Mouse (Mus musculus) liver, embryonic 12.5 days (tissue): Measurements from ENCODE around the gene Tac4. TPM values are rescaled to one million over a fixed set of nuclear protein-coding genes. Genes with fewer than 3 reads are reported as not detected.
A peak's percentile ranks its signal among the peaks of the same experiment; 100 is the strongest.

Experiments used
- ATAC-seq: fragments of 200-750 bp; cut with Nextera tagmentation; 2 replicates; pipeline ENCODE4 v1.8.0; 2017; ENCODE audit warnings: moderate number of reproducible peaks, mild to moderate bottlenecking, moderate library complexity
- H3K27ac ChIP-seq: fragments of 300-500 bp; sonication (generic); 2 replicates; pipeline ENCODE4 v1.5.1; 2016; ENCODE audit warnings: mild to moderate bottlenecking
- H3K27me3 ChIP-seq: fragments of 300-500 bp; sonication (generic); replicated peaks from 2 replicates; pipeline ENCODE4 v1.6.1; 2016; ENCODE audit warnings: mild to moderate bottlenecking, moderate library complexity
- H3K36me3 ChIP-seq: fragments of 300-500 bp; sonication (generic); 2 replicates; pipeline ENCODE4 v1.6.1; 2016; ENCODE audit warnings: mild to moderate bottlenecking, moderate library complexity
- H3K4me1 ChIP-seq: fragments of 300-500 bp; sonication (generic); 2 replicates; pipeline ENCODE4 v1.6.1; 2016
- H3K4me2 ChIP-seq: fragments of 300-500 bp; sonication (generic); 2 replicates; pipeline ENCODE4 v1.6.1; 2016; ENCODE audit warnings: mild to moderate bottlenecking, moderate library complexity
- H3K4me3 ChIP-seq: fragments of 300-500 bp; sonication (generic); 2 replicates; pipeline ENCODE4 v1.5.1; 2016; ENCODE audit warnings: mild to moderate bottlenecking, moderate library complexity
- H3K9ac ChIP-seq: fragments of 300-500 bp; sonication (generic); 2 replicates; pipeline ENCODE4 v1.6.1; 2016; ENCODE audit warnings: mild to moderate bottlenecking, moderate library complexity
- H3K9me3 ChIP-seq: fragments of 300-500 bp; sonication (generic); replicated peaks from 2 replicates; pipeline ENCODE4 v1.6.1; 2016; ENCODE audit warnings: mild to moderate bottlenecking, moderate library complexity
- WGBS: fragments of 180-500 bp; shearing (Covaris S2); methylation state at CpG from one replicate; pipeline ENCODE4 v1.1.7; 2016; ENCODE audit not compliant: insufficient replicate concordance; 5-methylcytosine and 5-hydroxymethylcytosine counted together
- polyA plus RNA-seq: library from polyadenylated mRNA; unstranded; fragments of >200 nt; fragmentation: Nextera tagmentation; extraction: Ambion mirVana; gene quantifications from 2 replicates; pipeline ENCODE4 v1.2.1, GENCODE M21; 2016

The Tac4 gene
- 0.10 TPM in 1 of 2 replicates, not detected in the other for polyA plus RNA-seq

DNA sequence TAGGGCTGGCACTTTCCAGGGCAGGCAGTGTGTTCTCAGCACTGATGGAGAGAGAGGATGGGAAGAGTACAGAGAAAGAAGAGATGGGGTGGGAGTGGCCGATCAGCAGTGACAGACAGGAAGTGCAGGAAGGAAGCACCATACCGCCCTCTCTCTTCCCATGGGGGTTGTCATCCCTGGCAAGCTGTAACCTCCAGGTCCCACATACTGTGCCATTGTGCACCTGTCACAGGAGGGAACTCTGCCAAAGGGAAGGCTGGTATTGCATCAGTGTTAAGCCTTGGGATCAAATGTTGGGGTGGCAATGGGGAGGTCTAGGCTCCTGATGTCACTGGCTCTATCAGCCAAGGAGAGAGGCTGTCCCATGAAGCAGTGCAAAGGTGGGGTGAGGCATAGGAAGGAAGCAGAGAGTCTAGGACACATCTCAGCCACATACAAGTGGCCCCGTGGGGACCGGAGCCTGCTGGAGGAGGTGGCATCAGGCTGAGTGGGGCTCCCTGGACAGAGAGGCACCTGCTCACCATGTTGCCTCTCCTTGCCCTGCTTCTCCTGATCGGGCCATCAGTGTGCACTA, at the start of gene Tac4:
TSS of gene Tac4 (plus strand) at position 352 of the 574 bp plus-strand sequence.
- H3K4me2 ChIP-seq, result no peak within 1 kb of the TSS; the same call in 1 of the 2 replicates
- no peak for ATAC-seq
- H3K27ac ChIP-seq, result 0 out of 2 replicates have a peak within 1 kb of the TSS, but pooled peaks have one; percentile 14
- peaks cover 33% of the 10 kb centered on the region for H3K4me1 ChIP-seq
- H3K4me3 ChIP-seq, result no peak within 1 kb of the TSS
- 20% methylated on average over 5 of the region's 5 CpGs for WGBS
- H3K36me3 ChIP-seq, result peaks cover 11% of the 10 kb centered on the region; the same call in 1 of the 2 replicates
- H3K27me3 ChIP-seq, result peaks cover 48% of the 10 kb centered on the region
- no peaks in the 10 kb centered on the region for H3K9me3 ChIP-seq
- no peak within 1 kb of the TSS for H3K9ac ChIP-seq

DNA sequence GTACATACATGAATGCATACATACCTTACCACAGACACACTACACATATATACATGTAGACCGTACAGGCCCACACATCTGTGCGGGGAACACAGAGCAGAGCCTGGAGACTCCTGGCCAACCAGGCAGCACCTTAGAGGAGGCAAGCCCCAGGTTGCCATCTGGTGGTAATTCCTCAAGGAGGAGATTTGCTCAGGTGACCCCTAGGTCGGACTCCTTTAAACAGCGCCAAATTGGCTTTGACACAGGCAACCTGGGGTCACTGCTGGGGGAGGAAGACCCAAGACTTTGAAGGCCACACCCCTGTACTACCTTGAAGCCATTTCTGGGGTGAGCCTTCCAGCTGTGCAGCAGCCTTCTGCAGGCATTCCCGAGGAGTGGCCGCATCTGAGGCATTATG, 47.7 kb upstream of the Tac4 start:
- Histone ChIP-seq H3K36me3 (no peaks in the 10 kb centered on the region), H3K4me2 (no peak overlapping the region), H3K4me3 (no peak overlapping the region), H3K9ac (no peak overlapping the region), H3K27ac (no peak overlapping the region), H3K4me1 (peaks cover 17% of the 10 kb centered on the region; the same call in 1 of the 2 replicates), H3K9me3 (no peaks in the 10 kb centered on the region), H3K27me3 (peaks cover 74% of the 10 kb centered on the region)
- no peak for ATAC-seq
- 37% methylated on average over 6 of the region's 6 CpGs for WGBS

DNA sequence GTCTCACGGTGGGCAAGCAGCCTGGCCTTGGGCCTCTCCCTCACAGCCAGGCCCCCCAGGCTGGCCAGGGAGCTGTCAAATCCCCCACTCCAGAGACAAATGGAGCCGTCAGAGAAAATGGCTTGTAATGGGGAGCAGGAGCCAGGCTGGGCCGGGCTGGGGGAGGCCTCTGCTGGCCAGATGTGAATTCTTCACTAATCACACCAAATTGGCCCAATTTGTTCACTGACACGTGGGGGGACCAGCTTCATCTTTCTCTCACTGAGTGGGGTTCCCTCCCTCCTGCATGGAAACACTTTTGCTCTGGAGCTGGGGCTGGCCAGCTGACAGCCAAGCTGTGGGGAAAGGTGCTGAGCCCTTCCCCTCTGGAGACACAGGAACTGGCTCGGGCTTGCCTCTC, 47.0 kb upstream of the Tac4 start:
- no peak overlapping the region for H3K9ac ChIP-seq
- H3K36me3 ChIP-seq, result no peaks in the 10 kb centered on the region
- H3K4me2 ChIP-seq, result no peak overlapping the region
- H3K27ac ChIP-seq, result no peak overlapping the region
- no peak overlapping the region for H3K4me3 ChIP-seq
- 29% methylated on average over 5 of the region's 5 CpGs for WGBS
- peaks cover 17% of the 10 kb centered on the region; the same call in 1 of the 2 replicates for H3K4me1 ChIP-seq
- H3K27me3 ChIP-seq, result peaks cover 74% of the 10 kb centered on the region
- ATAC-seq, result no peak
- no peaks in the 10 kb centered on the region for H3K9me3 ChIP-seq

DNA sequence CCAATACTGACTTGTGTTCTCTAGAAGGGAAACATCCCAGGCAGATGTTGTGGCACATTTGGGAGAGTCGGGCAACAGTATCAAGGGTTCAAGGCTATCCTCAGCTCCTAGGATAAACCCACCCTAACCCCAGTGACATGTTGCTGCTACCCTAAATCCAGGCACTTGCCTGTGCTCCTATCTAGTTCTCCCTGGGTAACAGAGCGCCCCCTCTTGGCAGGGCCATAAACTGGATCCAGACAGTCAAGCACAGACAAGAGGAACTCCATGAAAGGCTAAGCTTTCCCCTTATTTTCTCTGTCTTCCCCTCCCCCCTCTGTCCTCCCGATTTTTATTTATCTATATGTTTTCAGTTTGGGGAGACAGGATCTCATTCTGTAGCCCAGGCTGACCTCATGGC, 45.1 kb upstream of the Tac4 start:
- peaks cover 6% of the 10 kb centered on the region; the same call in 1 of the 2 replicates for H3K4me1 ChIP-seq
- no peak overlapping the region for H3K4me3 ChIP-seq
- H3K4me2 ChIP-seq, result no peak overlapping the region
- no peak for ATAC-seq
- no peak overlapping the region for H3K9ac ChIP-seq
- H3K27ac ChIP-seq, result no peak overlapping the region
- no peaks in the 10 kb centered on the region for H3K36me3 ChIP-seq
- no peaks in the 10 kb centered on the region for H3K9me3 ChIP-seq
- peaks cover 72% of the 10 kb centered on the region for H3K27me3 ChIP-seq
- WGBS, result 38% methylated on average over 3 of the region's 3 CpGs

DNA sequence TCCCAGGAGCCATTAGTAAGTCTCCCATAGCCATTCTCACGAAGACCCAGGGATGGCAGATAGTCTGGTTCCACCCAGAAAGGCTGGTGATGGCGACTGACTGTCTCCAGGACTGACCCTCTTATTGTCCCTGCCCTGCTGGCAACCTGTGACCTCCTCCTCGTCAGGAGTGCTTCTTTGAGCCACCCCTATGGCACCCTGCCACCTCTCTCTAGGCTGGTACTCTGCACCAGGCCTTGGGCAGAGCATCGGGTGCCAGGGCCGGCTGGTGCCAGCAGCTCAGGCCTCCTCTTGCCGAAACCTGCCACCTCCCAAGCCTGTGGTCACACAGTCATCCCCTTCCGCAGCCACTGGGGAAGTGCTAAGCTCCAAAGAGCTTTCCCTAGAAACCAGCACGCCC, 42.2 kb upstream of the Tac4 start:
- H3K4me2 ChIP-seq, result no peak overlapping the region
- no peaks in the 10 kb centered on the region for H3K36me3 ChIP-seq
- no peak for ATAC-seq
- 53% methylated on average over 8 of the region's 8 CpGs for WGBS
- H3K4me1 ChIP-seq, result peaks cover 13% of the 10 kb centered on the region
- no peak overlapping the region for H3K27ac ChIP-seq
- H3K9me3 ChIP-seq, result no peaks in the 10 kb centered on the region
- no peak overlapping the region for H3K4me3 ChIP-seq
- H3K27me3 ChIP-seq, result peaks cover 83% of the 10 kb centered on the region
- H3K9ac ChIP-seq, result no peak overlapping the region

DNA sequence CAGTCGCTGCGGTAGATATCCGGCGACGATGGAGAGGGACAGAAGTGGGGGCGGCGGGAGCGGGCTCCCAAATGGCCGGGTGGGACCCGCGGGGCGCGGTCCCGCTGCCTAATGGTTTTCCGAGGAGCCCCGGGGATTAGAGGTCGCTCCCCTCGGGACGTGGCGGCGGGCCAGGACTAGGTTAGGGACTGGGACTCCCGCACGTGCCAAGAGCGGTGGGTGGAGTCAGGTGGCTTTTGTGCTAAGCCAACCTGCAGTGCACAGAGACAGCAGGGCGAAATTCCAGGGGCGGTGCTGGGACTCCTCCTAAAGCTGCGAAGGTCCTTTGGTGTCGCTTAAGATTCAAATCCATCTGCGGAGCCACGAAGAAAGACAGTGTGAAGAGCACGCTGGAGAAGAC, 37.9 kb upstream of the Tac4 start:
- Histone ChIP-seq H3K4me3 (peak overlapping the region; percentile 22), H3K27me3 (peaks cover 74% of the 10 kb centered on the region)

DNA sequence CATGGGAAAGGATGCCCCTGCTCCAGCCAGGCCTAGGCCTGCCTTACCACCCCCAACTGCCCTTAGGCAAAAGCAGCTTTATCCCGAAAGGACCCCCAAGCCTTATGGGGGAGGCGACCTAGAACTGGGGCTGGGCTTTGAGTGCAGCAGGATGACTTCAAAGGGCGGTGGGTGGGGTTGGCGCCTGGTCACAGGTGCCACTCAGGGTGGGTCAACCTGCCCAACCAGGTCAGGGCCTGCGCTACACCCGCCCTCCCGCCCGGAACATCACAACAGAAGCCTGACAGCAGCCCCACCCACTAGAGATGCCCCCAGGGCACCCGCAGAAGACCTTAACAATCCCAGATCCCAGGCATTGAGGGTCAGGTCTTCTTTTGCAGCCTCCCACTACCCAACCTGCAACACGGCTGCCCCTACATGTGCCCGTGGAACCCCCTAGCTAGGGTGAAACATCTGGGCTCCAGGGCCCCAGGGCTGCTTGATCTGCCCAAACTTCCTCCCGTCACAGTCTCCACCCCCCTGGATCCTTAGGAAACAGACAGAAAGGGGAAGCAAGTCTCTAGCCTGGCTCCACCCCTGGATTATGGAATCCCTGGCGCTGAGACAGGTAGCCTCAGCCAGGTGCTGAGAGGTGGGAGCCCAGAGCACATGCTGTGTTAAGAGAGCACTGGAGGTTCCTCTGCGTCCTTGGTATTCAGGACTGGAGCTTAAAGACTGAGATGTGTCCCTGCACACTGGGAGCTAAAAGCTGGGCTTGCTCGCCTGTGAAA, 37.0 kb upstream of the Tac4 start:
- ATAC-seq, result no peak
- no peak overlapping the region for H3K9ac ChIP-seq
- H3K4me3 ChIP-seq, result no peak overlapping the region
- peaks cover 66% of the 10 kb centered on the region for H3K27me3 ChIP-seq
- no peak overlapping the region for H3K4me2 ChIP-seq
- H3K9me3 ChIP-seq, result no peaks in the 10 kb centered on the region
- H3K4me1 ChIP-seq, result peaks cover 12% of the 10 kb centered on the region
- 12% methylated on average over 15 of the region's 15 CpGs for WGBS
- no peaks in the 10 kb centered on the region for H3K36me3 ChIP-seq
- H3K27ac ChIP-seq, result no peak overlapping the region

More for the DNA sequence above, 37.9 kb upstream of the Tac4 start:
- H3K4me2 ChIP-seq, result peak overlapping the region; percentile 53
- ATAC-seq, result no peak
- WGBS, result 3% methylated on average over 31 of the region's 31 CpGs
- H3K9ac ChIP-seq, result no peak overlapping the region
- H3K9me3 ChIP-seq, result no peaks in the 10 kb centered on the region
- no peaks in the 10 kb centered on the region for H3K36me3 ChIP-seq
- no peak overlapping the region for H3K27ac ChIP-seq
- H3K4me1 ChIP-seq, result peaks cover 12% of the 10 kb centered on the region

DNA sequence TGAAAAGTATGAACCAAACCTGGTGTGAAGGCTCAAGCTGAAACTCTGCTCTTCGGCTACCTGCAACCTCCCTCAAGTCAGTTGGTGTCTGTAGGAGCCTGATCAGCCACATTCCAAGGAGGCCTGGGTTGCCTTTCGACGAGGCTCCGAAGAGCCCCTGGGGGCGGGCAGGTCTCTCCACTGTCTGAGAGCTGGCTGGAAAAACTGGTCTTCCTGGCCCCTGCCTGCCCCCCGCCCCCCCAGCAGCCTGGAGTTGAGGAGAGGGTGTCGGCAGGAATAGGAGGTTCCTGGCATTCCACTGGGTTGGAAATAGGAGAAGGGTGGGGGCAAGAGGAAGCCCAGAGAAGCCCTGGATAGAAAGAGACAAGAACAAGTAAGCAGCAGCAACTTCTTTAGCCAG, 35.9 kb upstream of the Tac4 start:
- Histone ChIP-seq H3K36me3 (no peaks in the 10 kb centered on the region), H3K4me1 (peaks cover 12% of the 10 kb centered on the region), H3K4me3 (no peak overlapping the region), H3K9me3 (no peaks in the 10 kb centered on the region), H3K9ac (no peak overlapping the region), H3K4me2 (no peak overlapping the region), H3K27me3 (peaks cover 64% of the 10 kb centered on the region), H3K27ac (no peak overlapping the region)
- 21% methylated on average over 7 of the region's 7 CpGs for WGBS
- ATAC-seq, result no peak

DNA sequence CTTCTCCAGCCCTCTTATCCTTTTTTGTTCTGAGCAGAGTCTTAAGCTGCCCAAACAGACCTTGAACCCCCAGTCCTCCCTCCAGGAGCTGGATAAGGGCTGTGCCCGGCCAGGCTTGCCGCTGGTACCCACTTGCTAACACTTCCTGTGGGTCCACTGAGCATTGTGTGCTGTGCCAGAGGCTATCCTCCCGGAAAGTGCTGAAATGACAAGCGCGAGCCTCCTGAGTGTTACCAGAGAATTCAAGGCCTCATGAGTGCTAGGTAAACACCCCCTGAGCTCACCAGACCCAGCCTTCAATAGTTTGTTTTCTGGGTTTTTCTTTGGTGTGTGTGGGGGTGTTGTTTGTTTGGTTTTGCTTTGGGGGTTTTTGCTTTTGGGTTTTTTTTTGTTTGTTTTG, 33.9 kb upstream of the Tac4 start:
- H3K27me3 ChIP-seq, result peaks cover 62% of the 10 kb centered on the region
- no peak overlapping the region for H3K27ac ChIP-seq
- peaks cover 22% of the 10 kb centered on the region for H3K4me1 ChIP-seq
- H3K4me2 ChIP-seq, result no peak overlapping the region
- no peak overlapping the region for H3K9ac ChIP-seq
- no peaks in the 10 kb centered on the region for H3K9me3 ChIP-seq
- H3K36me3 ChIP-seq, result no peaks in the 10 kb centered on the region
- no peak for ATAC-seq
- no peak overlapping the region for H3K4me3 ChIP-seq
- 41% methylated on average over 5 of the region's 5 CpGs for WGBS

DNA sequence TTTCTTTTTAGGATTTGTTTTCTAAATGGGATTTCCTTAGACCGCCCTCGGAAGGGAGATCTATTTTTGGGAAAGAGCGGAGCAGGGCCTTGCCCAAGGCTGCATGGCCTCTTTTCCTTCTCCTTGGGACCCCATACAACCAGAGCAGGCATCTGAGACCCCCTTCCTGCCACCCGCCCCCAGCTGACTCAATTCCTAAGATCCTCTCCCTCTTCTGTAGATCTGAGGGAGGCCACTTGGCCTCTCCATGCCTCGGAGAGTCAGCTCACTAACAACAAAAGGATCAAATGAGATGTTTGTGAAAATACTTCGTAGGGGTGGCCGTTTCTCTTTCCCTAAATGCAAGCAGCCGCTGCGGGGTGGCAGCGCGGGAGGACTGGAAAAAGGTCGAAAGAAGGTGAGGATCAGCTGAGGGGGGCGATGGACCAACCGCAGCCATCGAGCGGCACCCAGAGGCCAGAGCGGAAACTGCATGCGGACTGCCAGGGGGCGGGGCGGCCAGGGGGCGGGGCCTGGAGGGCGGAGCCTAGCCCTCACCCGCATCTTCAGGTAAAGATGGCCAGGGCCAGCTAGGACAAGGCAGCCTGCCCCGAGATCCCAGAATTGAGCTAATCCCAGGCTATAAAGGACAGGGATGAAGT, 29.5 kb upstream of the Tac4 start:
- no peak overlapping the region for H3K9ac ChIP-seq
- ATAC-seq, result peak; percentile 47
- H3K4me3 ChIP-seq, result no peak overlapping the region
- H3K4me2 ChIP-seq, result peak overlapping the region; percentile 37
- no peaks in the 10 kb centered on the region for H3K36me3 ChIP-seq
- H3K27me3 ChIP-seq, result peaks cover 49% of the 10 kb centered on the region
- H3K9me3 ChIP-seq, result no peaks in the 10 kb centered on the region
- peaks cover 10% of the 10 kb centered on the region; the same call in 1 of the 2 replicates for H3K4me1 ChIP-seq
- WGBS, result 11% methylated on average over 24 of the region's 24 CpGs
- H3K27ac ChIP-seq, result no peak overlapping the region

DNA sequence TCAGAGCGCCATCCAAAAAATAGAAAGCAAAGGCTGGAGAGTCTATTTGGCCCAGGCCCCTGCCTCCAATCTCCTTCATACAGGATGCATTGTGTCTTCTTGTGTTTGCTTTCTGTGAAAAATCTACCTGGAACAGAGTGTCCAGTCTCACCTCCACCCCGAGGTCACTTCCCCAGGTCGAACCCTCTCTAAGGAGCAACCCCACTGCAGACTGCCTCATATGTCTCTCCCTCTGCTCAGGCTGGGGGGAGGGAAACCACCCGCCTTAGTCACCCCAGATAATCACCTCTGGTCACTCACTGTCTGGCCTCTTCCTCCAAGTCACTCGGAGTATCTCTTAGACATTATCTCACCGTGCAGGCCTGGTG, 29.0 kb upstream of the Tac4 start:
- peaks cover 52% of the 10 kb centered on the region for H3K27me3 ChIP-seq
- H3K9ac ChIP-seq, result no peak overlapping the region
- no peak for ATAC-seq
- H3K9me3 ChIP-seq, result no peaks in the 10 kb centered on the region
- H3K36me3 ChIP-seq, result no peaks in the 10 kb centered on the region
- H3K4me1 ChIP-seq, result peaks cover 10% of the 10 kb centered on the region; the same call in 1 of the 2 replicates
- H3K4me2 ChIP-seq, result peak overlapping the region; percentile 37
- H3K27ac ChIP-seq, result no peak overlapping the region
- 13% methylated on average over 6 of the region's 6 CpGs for WGBS
- H3K4me3 ChIP-seq, result no peak overlapping the region

DNA sequence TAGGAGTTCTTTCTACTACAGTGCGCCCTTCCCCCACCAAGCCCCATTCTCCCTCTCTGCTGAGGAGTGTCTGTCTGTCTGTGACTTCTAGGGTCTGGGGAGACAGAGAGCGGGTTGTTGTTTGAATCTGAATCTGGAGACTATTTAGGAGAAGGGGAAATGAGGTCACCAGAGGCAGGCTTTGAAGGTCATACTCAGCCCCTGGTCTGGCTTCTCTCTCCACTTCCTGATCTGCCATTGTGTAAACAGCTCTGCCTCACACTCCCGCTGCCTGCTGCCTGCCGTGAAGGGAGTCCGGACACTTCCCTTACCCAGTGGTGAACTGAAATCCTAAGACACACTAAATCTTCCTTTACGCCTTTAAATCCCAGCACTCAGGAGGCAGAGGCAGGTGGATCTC, 22.9 kb upstream of the Tac4 start:
- no peaks in the 10 kb centered on the region for H3K9me3 ChIP-seq
- WGBS, result 38% methylated on average over 6 of the region's 6 CpGs
- no peaks in the 10 kb centered on the region for H3K4me1 ChIP-seq
- ATAC-seq, result no peak
- no peak overlapping the region for H3K4me3 ChIP-seq
- no peak overlapping the region for H3K27ac ChIP-seq
- H3K4me2 ChIP-seq, result no peak overlapping the region
- peaks cover 41% of the 10 kb centered on the region for H3K27me3 ChIP-seq
- no peaks in the 10 kb centered on the region for H3K36me3 ChIP-seq
- no peak overlapping the region for H3K9ac ChIP-seq
